Mouse (Mus musculus): ENCODE results near the gene Abl1. TPM values are rescaled to one million over a fixed set of nuclear protein-coding genes. Genes with fewer than 3 reads are reported as not detected.
"Not testable (repeated sequence)": the region's sequence is repeated elsewhere in the genome, so short reads cannot be mapped to it uniquely, and the experiment has no call there.

Gene Abl1
- 100 to 1,000 TPM in 1 of 4 experiments, 10 to 100 TPM in 3; 80.1 to 111 (median 87.9) TPM for total RNA-seq (2022)

DNA sequence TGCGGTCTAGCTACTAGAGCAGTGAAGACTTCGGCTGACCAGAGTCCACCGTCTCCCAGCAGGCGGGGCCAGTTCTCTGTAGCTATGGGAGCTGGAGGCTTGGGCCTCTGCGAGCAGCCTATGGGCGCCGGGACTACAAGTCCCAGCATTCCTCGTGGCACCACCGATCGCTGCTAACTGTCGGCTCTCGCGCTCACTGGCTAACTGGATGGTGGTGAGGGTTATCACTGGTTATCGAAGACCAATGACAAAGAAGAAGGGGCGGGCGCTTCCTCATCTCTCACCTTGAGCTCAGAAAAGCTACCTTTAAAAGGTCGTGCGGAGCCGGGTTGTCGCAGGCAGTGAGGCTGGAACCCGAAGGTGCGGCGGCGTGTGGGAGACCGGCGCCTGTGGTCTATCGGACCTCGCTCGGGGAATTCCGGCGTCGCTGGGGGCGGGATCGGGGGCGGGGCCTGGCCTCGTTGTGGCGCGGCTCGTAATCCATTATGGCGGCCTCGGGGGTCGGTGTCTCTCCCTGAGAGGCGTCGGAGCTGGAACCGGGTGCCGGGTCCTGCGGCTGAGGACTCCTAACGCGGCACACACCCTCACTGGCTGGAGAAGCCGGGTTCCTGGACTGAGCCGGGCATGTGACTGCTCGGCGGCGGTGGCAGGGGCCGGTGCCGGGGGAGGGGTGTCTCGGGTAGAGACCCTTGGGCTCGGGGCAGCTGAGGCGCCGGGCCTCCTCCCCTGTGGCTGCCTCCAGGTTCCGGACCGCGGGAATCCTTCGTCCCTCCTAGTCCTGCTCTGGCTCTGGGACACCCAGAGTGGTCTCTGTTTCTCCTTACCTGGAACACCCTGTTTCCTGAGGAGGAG, at the start of gene Abl1:
Gene Abl1, plus strand, starts transcription at position 303 of the 852 bp plus-strand sequence.
- DNase-seq = peak; percentile 98

DNA sequence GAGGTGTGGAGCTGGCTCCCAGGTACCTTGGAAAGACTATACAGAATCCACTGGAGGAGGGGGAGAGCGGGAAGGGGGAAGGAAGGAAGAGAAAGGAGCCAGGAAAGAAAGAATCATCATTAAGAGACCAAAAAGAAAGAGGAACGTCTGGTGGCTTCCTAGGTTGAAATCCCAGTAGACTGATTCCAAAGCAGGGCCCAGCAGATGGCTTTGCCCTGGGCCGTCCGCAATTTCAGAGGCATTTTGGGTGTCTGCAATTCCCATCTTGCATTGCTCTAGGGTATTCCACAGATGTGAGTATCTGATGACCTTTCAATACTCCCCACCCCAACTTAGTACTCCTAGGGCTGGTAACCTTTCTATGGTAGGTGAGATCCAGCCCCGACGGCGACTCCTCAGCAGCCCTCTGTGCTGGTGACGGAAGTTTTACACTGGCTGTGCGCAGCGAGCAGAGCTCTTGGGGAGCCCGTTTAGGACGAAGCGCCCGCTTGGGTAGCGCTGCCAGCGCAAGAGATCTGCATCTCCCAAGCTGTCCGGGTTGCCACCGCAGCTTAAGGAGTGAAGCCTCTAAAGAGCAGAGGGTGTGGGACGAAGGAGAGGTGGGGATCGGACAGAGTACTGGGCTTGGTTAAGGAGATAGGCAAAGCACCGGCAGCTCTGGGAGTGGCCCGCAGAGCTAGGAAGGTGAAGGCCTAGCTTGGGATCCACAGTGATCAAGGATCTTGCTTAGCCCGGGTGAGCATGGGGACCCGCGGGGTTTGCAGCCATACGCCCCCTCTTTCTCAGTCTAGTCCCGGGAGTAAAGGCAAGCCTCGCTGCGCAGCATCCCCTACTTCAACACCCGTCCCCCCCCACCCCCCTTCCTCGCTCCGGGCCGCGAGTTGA, 49.4 kb upstream of the Abl1 start:
- DNase-seq = no peak

DNA sequence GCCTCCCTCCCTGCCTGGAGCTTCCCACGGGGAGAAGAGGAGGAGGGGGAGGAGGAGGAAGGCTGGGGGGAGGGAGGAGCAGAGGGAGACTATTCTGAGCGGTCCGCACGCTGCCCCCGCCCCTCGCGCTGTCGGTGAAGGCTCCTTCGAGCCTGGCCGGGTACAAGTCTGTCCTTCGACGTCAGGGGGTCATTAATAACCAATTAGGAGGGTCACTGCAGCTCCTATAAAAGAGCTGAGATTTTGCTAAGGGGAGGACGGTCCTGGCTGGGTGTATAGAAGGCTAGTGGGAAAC, 48.8 kb upstream of the Abl1 start:
- no peak for DNase-seq

DNA sequence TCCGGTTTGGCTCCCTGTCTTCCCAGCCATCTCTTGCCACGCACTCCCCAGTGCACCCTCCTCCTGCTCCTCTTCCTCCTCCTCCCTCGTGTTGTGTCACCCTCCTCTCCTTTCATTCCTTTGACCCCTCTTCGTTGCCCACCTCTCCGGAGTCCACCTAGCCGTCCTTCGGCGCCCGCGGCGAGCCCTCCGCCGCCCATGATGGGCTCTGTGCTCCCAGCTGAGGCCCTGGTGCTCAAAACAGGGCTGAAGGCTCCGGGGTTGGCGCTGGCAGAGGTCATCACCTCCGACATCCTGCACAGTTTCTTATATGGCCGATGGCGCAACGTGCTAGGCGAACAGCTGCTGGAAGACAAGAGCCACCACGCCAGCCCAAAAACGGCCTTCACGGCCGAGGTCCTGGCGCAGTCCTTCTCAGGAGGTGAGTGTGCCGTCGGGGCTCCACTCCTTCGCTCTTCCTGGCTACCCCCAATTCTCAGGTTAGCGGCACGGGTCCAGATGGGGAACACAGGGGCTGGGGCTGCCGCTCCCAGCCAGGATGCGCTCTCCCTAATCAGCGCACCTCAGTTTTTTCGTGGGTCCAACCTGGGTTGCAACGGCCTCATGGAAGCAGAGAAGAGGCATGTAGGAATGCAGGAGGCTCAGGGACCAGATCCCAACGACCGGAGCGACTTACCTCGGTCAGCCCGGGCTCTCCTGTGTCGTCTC, 48.1 kb upstream of the Abl1 start, which contains the start of gene Prdm12:
Gene Prdm12, plus strand, starts transcription at position 137 of the 708 bp plus-strand sequence.
- no peak for DNase-seq

DNA sequence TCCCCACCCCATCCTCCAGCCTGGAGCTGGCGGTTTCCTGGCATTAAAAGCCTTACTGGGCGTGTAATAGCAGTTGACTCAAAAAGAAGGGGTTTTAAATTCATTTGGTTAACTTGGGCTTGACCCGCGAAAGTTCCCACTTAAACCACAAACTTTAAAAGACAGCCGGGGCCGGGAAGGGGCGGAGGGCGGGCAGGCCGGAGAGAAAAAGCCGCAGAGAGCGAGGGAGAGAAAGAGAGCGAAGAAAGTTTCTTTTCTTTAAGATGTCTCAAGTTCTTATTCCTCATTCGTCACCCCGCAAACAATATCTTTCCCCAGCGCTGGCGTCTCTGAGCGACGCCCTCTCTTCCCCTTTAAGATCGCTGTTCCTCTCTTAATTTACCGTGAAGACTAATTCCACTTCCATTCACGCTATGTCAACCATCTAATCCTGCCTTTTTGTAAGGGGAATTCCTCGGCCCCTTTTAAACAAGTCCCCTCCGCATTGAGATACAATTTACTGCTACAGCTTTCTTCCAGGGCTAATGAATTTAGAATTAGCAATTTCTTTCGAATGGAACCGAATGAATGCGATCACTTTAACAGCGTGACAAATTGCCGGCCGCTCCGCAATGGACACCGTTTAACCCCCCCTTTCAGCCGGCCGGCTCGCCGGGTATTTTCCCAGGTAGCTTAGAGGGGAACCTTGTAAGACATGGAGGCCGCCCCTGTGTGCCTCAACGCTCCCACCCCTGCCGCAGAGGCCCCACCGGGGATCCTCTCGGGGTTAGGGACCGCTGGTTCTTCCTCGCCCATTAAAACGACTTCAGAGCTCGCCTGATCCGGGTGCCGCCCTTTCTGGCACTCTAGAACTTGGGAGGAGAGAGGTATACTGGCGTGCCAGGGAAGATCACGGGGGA, 47.3 kb upstream of the Abl1 start:
- DNase-seq = no peak

DNA sequence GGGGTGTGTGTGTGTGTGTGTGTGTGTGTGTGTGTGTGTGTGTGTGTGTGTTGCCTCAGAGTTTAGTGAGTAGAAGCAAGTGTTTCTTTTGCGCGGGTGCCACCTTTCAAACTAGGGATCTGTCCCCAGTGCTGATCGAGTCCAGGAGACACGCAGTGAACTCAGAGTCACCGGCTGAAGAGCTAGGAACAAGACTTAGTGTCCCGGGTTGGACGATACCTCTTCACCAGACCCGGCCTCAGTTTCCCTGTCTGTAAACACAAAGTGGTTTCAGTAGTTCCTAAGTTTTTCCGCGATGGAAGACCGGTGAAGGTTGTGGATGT, 46.7 kb upstream of the Abl1 start:
- no peak for DNase-seq

DNA sequence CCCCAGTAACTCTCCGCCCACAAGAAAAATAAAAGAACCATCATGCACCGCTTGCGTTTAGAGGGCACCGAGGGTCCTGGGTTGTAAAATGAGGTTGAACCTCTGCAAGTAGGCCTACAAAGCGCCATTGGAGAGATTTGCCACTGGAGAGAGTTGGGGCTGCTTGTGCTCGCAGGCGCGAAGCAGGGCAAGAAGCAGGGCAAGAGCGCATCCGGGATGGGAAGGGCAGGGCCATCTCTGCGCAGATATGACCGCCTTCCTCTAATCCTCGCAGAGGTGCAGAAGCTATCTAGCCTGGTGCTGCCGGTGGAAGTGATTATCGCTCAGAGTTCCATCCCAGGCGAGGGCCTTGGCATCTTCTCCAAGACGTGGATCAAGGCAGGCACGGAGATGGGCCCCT, 46.2 kb upstream of the Abl1 start:
- no peak for DNase-seq

DNA sequence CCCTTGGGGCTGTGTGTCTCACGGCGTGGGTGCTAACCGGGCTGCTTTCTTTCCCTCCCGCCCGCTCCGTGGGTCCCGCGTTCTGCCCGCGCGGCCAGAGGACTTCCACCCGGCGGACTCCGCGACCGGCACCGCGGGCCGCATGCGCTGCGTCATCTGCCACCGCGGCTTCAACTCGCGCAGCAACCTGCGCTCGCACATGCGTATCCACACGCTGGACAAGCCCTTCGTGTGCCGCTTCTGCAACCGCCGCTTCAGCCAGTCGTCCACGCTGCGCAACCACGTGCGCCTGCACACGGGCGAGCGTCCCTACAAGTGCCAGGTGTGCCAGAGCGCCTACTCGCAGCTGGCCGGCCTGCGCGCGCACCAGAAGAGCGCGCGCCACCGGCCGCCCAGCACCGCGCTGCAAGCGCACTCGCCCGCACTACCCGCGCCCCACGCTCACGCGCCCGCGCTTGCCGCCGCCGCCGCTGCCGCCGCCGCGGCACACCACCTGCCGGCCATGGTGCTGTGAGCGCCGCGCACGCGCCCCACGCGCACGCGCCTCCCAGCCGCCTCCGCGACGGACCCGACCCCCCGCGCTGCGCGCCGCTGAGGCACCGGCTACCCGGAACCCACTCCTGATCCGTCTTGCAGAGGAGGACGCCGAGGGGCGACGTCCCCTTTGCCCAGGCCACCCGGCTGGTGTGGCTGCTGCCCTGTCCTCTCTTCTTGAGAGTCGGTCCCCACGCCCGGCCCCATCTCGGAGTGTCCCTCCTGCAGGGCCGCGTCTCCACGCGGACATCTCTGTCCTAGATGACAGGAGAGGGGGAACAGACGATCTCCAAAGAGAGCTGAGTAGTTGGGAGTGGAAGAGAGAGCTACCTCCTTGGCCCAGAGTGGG, 34.0 kb upstream of the Abl1 start:
- no peak for DNase-seq

DNA sequence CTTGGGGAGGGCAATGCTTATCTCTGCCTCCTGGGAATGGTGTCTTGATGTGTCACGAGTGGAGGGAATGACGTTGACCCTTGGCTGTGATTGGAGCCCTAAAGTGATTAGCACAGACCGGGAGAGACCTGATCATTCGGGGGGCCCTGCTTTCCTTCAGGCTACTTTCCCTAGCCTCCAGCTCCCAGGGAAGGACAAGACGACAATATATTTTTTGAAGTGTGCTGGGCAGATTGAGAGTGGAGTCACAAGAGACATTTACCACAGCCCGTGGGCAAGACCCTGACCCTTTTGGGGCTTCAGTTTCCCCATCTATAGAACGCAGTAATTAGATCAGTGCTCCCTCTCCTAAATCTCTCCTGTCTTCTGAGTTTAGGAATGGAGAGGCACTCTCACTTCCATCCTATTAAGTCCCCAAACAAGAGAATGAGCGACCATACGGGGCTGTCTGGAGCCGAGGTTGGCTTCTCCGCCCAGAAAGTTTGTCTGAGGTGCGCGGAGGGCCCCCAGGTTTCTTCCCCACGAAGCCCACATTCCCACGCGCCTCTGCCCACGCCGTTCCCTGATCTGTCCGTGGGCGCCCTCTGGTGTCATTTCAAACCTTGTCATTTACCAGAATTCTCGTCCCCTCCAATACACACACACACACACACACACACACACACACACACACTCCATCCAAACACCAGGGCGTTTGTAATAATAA, 33.2 kb upstream of the Abl1 start:
- DNase-seq = no peak

DNA sequence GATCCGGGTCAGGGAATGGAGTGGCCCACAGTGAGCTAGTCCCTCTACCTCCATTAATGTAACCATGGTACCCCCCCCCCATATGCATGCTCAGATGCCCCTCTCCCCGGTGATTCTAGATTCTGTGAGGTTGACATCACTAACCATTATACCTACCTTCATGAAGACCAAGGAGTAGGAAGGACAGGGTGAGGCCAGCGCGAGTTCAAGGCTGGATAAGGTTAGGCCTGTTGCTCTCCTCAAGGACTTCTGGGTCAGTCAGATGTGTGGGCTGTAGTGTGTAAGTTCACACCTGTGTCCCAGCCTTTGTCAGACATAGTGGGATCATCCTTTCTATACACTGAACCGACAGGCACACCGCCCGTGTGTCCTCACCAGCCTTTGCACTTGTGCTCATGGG, 31.8 kb upstream of the Abl1 start:
- no peak for DNase-seq

DNA sequence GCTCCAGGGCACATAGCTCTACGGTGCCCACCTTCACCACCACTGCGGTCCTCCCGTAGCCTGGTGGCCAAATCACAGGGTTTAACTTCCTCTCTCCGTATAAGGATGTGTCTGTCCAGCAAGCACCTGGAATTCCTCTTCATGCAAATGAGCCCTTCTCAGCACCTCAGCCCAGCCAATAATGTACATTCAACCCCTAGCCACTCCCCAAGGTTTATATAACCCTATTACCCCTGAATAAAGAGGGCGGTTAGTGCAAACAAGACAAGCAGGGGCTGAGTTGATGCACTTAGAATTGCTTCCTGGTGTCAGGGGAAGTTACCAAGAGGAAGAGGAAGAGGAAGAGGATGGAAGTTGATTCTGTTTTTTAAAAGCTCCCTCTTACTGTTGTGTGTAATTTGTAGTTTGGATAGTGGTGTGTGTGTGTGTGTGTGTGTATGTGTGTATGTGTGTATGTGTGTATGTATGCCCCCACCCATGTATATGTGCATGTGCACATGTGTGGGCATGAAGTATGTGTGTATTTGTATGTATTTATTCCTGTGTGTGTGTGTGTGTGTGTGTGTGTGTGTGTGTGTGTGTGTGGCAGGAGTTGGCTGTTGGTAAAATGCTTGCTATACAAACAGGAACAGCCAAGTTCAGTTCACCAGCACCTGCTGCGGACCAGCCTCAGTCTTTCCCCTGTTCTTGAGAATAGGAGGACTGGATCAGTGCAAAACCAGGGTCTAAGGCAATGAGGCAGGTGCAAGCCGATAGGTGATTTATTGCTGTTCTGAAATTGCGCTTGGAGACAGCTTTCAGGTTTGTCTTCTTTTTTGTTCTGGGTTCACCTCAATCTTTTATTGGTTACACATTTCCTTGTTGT, 25.0 kb upstream of the Abl1 start:
- no peak for DNase-seq

DNA sequence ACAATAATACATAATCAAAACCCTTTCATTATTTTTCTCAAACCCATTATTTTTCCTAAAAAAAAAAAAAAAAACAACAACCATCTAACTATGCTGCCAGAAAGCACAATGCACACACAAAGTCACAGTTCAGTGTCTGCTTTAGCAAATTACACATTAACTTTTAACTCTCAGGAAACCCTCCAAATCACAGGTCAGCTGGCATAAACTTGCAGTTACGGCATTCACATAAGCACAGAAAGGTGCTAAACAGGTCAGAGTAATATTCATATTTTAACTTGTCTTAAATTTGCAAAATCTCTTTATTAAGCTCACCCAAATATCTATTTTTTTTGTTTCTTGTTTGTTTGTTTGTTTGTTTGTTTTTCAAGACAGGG, 24.4 kb upstream of the Abl1 start:
- no peak for DNase-seq

DNA sequence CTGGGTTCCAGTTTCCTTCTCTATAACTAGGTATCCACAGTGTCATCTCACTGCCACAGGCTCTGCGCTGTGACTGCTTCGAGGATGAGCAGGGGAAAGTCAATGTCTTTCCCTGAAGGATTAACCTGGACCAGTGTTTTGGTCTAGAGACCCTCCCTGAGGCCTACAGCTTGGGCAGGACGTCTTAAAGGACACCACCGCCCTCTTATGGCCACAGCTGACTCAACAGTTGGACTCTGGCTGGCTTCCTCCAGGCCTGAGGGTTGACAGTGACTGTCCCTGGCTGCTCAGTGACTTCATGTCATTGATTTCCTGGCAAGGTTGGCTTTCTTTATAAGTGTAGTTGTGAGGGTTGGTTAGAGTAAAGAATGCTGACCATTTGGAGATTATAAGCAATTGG, 20.8 kb upstream of the Abl1 start:
- DNase-seq = no peak

DNA sequence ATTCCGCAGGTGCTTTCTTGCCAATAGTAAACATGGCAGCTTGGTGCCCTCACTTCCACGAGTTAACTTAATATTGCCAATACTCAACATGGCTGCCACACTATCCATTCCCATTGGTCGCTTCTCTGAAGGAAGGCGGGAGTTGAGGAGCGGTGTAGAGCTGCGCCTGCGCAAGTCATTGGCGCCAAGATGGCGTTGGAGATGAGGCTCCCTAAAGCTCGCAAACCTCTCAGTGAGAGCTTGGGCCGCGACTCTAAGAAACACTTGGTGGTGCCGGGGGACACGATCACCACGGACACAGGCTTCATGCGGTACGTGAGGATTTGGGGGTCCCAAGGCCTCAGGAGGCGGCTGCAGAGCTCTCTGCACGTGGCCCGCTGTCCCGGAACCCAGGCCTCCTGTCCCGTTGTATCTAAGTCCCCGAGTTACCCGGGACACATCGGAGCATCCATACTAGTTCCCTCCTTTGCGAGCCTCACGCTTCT, 17.6 kb upstream of the Abl1 start, which contains the start of gene Exosc2:
Gene Exosc2, plus strand, starts transcription at position 165 of the 485 bp plus-strand sequence.
- DNase-seq = peak; percentile 91

DNA sequence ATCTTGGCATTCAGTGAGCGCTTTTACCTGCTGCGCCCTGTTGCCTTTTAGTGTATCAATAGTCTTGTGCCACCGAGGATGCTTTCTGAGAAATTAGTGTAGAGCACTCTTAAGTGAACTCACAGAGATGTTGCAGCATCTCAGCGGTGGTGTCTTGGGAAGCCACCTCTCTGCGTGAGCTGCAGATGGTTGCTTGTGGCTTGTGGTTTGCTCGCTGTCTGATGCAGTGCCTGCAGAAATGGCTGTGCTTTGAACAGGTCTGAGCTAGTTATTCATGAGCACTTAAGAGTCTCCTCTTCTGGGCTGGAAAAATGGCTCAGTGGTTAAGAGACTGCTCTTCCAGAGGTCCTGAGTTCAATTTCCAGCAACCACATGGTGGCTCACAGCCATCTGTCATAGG, 9.5 kb upstream of the Abl1 start:
- no peak for DNase-seq

DNA sequence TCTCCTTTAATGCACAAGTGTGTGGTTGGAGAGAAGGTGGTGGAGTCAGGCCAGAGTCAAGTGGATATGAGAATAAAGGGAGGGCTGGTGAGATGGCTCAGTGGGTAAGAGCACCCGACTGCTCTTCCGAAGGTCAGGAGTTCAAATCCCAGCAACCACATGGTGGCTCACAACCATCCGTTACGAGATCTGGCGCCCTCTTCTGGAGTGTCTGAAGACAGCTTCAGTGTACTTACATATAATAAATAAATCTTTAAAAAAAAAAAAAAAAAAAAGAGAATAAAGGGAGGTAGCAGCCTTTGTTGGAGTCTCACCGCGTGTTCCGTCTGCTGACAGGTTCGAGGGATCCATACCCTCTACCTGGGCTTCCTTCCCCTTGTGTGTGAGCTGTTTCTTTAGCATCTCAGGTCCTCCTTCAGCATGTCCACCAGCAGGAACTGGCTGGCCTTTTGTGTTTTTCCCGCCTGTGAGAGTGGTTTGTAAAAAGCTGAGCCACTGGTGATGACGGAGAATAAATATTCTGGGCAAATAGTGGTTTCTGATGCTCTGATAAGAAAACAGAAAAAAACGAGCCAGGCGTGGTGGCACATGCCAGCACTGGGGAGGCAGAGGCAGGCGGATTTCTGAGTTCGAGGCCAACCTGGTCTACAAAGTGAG, 7.0 kb upstream of the Abl1 start:
- not testable (repeated sequence) for DNase-seq

DNA sequence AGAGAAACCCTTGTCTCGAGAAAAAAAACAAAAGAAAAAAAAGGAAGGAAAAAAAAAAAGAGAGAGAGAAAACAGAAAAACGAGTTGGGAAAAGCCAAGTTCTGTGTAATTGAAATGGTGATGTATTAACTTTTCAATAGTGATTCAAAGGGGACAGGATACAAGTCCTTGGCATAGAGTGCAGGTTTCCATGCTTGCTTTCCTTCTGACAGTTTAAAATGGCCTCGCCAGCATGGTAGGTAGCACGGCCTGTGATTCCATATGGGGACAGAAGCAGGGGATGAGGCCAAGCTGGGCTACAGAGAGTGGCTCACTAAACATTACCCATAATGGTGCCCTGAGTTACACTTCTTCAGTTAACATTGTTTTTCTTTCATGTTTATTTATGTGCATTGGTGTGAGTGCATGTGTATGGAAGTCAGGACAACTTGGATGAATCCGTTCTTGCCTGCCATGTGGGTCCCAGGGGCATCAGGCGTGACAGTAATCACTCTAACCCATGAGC, 6.4 kb upstream of the Abl1 start:
- no peak for DNase-seq

DNA sequence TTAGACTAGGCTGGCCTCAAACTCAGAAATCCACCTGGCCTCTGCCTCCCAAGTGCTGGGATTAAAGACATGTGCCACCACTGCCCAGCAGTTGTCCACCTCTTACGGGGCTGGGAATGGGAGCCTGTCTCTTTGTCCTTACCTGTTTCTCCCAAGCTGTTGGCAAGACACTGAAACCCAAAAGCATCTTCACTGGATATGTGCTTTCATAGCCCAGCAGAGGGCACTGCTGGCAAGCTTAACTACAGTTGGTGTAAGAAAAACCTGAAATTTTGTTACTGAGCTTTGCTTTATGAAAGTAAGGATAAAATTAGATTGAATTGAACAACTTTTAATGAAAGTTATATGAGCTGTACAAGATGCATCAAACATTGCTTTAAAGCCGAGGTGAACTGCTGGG, 4.5 kb upstream of the Abl1 start:
- DNase-seq = peak; percentile 24

Data from adrenal gland, adult 8-10 months (tissue).